Mouse (Mus musculus) forebrain, embryonic 11.5 days (tissue): ENCODE data around the gene Klf9. TPM values are rescaled to one million over a fixed set of nuclear protein-coding genes. Genes with fewer than 3 reads are reported as not detected.

Experiments
- ATAC-seq: fragments of 200-750 bp; cut with Nextera tagmentation; replicated peaks from 2 replicates; pipeline ENCODE4 v1.8.0; 2017; ENCODE audit warnings: moderate TSS enrichment; ENCODE audit not compliant: low FRiP score
- DNase-seq: peaks from one replicate; pipeline ENCODE4 v3.0.0-alpha.2; 2017; ENCODE audit warnings: low spot score
- H3K27ac ChIP-seq: fragments of 300-500 bp; sonication (generic); 2 replicates; pipeline ENCODE4 v1.5.1; 2014; ENCODE audit warnings: low read depth, low read length
- H3K27me3 ChIP-seq: fragments of 300-500 bp; sonication (generic); 2 replicates; pipeline ENCODE4 v1.6.1; 2014; ENCODE audit warnings: mild to moderate bottlenecking, low read length, mixed read lengths; ENCODE audit not compliant: control insufficient read depth, insufficient read depth
- H3K36me3 ChIP-seq: fragments of 300-500 bp; sonication (generic); 2 replicates; pipeline ENCODE4 v1.6.1; 2014; ENCODE audit warnings: mild to moderate bottlenecking, low read length, moderate library complexity, mixed read lengths; ENCODE audit not compliant: control insufficient read depth, insufficient read depth
- H3K4me1 ChIP-seq: fragments of 300-500 bp; sonication (generic); replicated peaks from 2 replicates; pipeline ENCODE4 v1.6.1; 2014; ENCODE audit warnings: low read length, mixed read lengths; ENCODE audit not compliant: control insufficient read depth, insufficient read depth
- H3K4me2 ChIP-seq: fragments of 300-500 bp; sonication (generic); 2 replicates; pipeline ENCODE4 v1.6.1; 2014; ENCODE audit warnings: low read depth, mild to moderate bottlenecking, low read length, moderate library complexity, mixed read lengths; ENCODE audit not compliant: severe bottlenecking
- H3K4me3 ChIP-seq: fragments of 300-500 bp; sonication (generic); 2 replicates; pipeline ENCODE4 v1.5.1; 2014; ENCODE audit warnings: low read depth, low read length
- H3K9ac ChIP-seq: fragments of 300-500 bp; sonication (generic); 2 replicates; pipeline ENCODE4 v1.6.1; 2014; ENCODE audit warnings: low read length
- H3K9me3 ChIP-seq: fragments of 300-500 bp; sonication (generic); 2 replicates; pipeline ENCODE4 v1.6.1; 2016; ENCODE audit warnings: low read length, mixed read lengths; ENCODE audit not compliant: control insufficient read depth
- WGBS: fragments of 180-500 bp; shearing (Covaris S2); extraction: QIAGEN DNeasy Blood & Tissue Kit; methylation state at CpG from one replicate; pipeline ENCODE4 v1.1.7; 2014; 5-methylcytosine and 5-hydroxymethylcytosine counted together
- polyA plus RNA-seq: library from polyadenylated mRNA; unstranded; fragments of >200 nt; fragmentation: Nextera tagmentation; extraction: Ambion mirVana; gene quantifications from 2 replicates; pipeline ENCODE4 v1.2.1, GENCODE M21; 2014

Klf9 gene
- polyA plus RNA-seq, 1 experiment from 2014 or later = 0.86 TPM

DNA sequence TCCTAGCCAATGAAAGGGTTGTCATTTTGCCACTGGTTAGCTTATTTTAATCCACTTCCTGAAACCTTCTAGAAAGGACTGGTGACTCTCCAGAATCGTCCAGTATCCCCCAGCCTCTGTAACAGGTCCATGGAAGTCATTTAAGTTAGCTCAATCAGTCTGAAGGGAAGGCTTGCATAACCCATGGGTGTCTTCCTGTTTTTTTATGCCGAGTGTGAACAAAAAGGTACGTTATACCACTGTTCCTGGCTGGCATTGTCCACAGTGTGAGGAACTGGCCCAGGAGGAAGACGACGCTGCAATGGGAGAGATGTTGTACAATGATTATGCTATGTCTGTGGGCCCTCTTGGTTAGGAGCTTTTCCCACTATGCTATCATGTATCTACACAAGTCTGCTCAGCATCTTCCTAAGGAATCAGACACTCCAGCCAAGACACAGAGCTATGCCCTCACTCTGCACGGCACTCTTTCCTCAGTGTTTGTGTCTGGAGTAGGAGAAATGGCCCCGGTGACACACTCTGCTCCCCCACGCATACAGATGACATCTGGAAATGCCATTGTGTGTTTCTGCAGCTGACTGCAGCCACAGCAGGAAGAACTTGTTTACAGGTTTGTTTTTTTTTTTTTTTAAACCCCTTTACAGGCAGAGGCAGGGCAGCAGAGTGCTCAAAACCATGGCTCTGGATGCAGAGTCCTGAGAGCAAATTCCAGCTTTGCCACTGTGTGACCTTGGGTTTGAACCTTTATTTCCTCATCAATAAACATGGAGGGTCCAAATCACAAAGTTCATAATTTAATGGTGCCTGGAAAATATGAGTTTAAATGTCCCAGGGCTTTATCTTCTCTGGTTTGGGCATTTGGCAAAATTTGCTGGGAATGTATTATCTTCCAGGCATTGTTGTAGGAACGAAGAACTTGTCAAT, 15.5 kb upstream of the Klf9 start:
- WGBS = 81% methylated on average over 9 of the region's 9 CpGs
- Histone ChIP-seq H3K4me2 (no peak overlapping the region), H3K36me3 (no peaks in the 10 kb centered on the region), H3K4me3 (no peak overlapping the region), H3K9ac (no peak overlapping the region), H3K27me3 (no peaks in the 10 kb centered on the region), H3K9me3 (no peaks in the 10 kb centered on the region), H3K4me1 (0 out of 2 replicates have a peak, but pooled peaks cover 2% of the 10 kb centered on the region), H3K27ac (no peak overlapping the region)
- no peak for ATAC-seq
- DNase-seq = no peak

DNA sequence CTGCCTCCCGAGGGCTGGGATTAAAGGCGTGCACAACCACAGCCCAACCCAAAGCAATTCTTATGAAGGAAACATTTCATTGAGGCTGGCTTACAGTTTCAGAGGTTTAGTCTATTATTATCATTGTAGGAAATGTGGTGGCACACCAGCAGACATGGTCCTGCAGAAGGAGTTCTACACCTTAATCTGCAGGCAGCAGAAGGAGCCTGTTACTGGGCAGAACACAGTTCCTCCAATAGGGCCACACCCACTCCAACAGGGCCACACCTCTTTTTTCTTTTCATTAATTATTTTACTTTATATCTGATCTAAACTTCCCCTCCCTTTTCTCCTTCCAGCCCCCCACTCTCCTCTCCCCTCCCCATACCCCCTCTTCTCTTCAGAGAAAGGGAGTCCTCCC, 11.1 kb upstream of the Klf9 start:
- DNase-seq (no peak), ATAC-seq (no peak)
- Histone ChIP-seq H3K27me3 (peaks cover 9% of the 10 kb centered on the region; the same call in 1 of the 2 replicates), H3K9ac (no peak overlapping the region), H3K36me3 (no peaks in the 10 kb centered on the region), H3K4me1 (peaks cover 3% of the 10 kb centered on the region; the same call in 1 of the 2 replicates), H3K4me2 (no peak overlapping the region), H3K27ac (no peak overlapping the region), H3K9me3 (no peaks in the 10 kb centered on the region), H3K4me3 (no peak overlapping the region)
- 95% methylated on average over 2 of the region's 2 CpGs for WGBS

DNA sequence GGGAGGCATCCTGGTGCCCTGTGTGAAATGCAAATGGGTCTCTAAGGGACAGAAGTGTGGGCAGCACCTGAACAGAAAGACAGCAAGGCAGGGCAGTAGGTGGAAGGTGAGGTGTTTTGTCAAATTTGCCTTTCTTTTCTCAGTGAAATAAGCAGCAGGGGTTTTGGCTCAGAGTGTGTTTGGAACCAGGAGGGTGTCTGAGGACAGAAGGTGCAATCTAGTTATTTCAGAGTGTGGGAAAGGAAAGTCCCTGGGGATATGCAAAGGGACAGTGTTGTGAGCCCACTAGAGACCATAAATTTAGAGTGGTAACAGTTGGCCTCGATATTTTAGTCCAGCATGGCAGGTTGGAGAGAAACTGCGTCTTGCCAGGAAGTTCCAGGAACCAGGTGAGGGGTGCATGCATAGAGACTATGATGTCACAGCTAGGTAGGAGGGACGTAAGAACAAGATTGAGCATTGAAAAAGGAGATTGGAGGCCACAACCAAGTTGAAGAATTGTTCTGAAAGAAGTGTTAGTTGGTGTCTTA, 8.9 kb upstream of the Klf9 start:
- Histone ChIP-seq H3K36me3 (no peaks in the 10 kb centered on the region), H3K4me1 (peaks cover 16% of the 10 kb centered on the region), H3K9me3 (no peaks in the 10 kb centered on the region), H3K4me3 (no peak overlapping the region), H3K4me2 (no peak overlapping the region), H3K27ac (no peak overlapping the region), H3K27me3 (peaks cover 21% of the 10 kb centered on the region), H3K9ac (no peak overlapping the region)
- DNase-seq (no peak), ATAC-seq (no peak)
- 63% methylated on average over 3 of the region's 3 CpGs for WGBS

DNA sequence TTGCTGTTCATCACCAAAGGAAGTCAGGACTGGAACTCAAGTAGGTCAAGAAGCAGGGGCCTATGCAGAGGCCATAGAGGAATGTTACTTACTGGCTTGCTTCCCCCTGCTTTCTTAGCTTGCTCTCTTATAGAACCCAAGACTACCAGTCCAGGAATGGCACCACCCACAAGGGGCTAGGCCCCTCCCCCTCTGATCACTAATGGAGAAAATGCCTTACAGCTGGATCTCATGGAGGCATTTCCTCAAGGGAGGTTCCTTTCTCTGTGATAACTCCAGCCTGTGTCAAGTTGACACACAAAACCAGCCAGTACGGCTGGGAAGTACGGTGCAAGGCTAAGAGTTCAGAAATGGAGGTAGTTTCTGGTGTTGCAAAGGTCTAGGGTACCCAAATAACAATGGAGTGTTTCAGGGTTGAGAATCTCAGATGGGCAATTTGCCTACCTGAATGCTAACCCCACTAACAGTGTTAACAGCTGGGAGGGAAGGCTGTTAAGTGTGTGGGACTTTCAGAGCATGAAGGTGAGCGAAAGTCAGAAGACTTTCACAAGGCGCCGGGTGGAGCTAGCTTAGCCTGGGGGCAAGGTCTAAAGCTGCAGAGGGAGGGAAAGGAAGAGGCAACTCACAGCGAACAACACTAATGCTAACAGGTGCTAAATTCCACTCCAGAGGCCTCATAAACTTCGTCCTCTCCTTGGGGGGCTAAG, 8.2 kb upstream of the Klf9 start:
- no peak overlapping the region for H3K4me3 ChIP-seq
- no peaks in the 10 kb centered on the region for H3K36me3 ChIP-seq
- no peaks in the 10 kb centered on the region for H3K9me3 ChIP-seq
- DNase-seq = no peak
- peaks cover 24% of the 10 kb centered on the region for H3K27me3 ChIP-seq
- no peak overlapping the region for H3K4me2 ChIP-seq
- no peak for ATAC-seq
- WGBS = 19% methylated on average over 7 of the region's 7 CpGs
- H3K9ac ChIP-seq = no peak overlapping the region
- peaks cover 16% of the 10 kb centered on the region for H3K4me1 ChIP-seq
- no peak overlapping the region for H3K27ac ChIP-seq

DNA sequence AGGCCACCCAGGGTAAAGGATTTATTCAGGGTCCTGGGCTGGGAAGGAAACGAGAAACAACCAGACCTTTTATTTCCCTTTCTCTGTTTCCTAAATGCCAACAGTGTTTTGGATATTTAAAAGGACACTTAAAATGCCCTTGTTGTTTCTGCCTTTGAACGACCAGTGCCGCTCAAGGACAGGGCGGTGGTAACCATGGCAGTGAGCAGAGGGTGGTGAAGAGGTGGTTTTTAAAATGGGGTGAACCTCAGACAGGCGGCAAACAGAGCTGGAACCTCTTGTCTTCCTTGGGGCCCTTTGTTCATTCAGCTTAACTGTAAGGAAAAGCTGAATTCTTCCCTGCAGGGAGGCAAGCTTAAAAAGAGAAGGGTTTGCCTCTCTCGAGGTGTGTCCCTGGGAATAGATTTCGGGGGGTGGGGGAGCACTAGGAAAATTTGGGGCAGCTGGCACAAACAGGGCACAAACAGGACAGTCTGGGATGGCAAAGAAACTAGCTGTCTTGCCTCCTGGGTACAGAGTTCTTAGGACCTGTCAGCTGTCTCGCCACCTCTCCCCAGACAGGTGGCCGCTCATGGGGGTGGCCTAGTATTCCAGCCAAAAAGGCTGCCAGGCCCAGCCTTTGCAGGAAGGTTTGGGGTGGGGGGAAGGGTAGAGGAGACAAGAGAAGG, 7.5 kb upstream of the Klf9 start:
- Histone ChIP-seq H3K4me3 (no peak overlapping the region; the same call in 1 of the 2 replicates), H3K36me3 (no peaks in the 10 kb centered on the region), H3K27me3 (peaks cover 24% of the 10 kb centered on the region)

DNA sequence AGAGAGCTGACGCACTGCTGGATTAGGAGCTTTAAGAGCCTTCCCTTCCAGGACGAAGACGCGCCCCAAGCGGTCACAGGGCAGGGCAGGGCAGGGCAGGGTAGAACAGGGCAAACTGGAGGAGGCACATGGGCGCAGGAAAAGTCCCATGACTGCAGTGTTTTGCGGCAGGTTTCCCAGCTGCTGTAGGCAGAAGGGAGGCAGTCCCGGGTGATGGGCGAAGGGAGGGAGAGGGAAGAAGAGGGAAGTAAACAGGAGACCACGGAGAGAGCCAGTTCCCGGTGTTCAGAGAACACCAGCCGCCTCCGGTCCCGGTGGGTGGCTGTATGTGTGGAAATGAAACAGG, 7.0 kb upstream of the Klf9 start:
- Histone ChIP-seq H3K4me1 (peaks cover 16% of the 10 kb centered on the region), H3K4me2 (peak overlapping the region; percentile 60), H3K36me3 (no peaks in the 10 kb centered on the region), H3K27ac (no peak overlapping the region), H3K9me3 (no peaks in the 10 kb centered on the region), H3K4me3 (peak overlapping the region; percentile 37; the same call in 1 of the 2 replicates), H3K9ac (no peak overlapping the region), H3K27me3 (peaks cover 24% of the 10 kb centered on the region)
- DNase-seq (peak; percentile 68), ATAC-seq (0 out of 2 replicates have a peak, but pooled peaks have one; percentile 18)
- WGBS = under 1% methylated on average over 14 of the region's 14 CpGs

More for the DNA sequence above, 7.5 kb upstream of the Klf9 start:
- Histone ChIP-seq H3K9ac (no peak overlapping the region), H3K4me1 (peaks cover 16% of the 10 kb centered on the region), H3K27ac (no peak overlapping the region), H3K9me3 (no peaks in the 10 kb centered on the region), H3K4me2 (peak overlapping the region; percentile 60)
- no peak for DNase-seq
- 0 out of 2 replicates have a peak, but pooled peaks have one; percentile 1 for ATAC-seq
- WGBS = 2% methylated on average over 9 of the region's 9 CpGs

DNA sequence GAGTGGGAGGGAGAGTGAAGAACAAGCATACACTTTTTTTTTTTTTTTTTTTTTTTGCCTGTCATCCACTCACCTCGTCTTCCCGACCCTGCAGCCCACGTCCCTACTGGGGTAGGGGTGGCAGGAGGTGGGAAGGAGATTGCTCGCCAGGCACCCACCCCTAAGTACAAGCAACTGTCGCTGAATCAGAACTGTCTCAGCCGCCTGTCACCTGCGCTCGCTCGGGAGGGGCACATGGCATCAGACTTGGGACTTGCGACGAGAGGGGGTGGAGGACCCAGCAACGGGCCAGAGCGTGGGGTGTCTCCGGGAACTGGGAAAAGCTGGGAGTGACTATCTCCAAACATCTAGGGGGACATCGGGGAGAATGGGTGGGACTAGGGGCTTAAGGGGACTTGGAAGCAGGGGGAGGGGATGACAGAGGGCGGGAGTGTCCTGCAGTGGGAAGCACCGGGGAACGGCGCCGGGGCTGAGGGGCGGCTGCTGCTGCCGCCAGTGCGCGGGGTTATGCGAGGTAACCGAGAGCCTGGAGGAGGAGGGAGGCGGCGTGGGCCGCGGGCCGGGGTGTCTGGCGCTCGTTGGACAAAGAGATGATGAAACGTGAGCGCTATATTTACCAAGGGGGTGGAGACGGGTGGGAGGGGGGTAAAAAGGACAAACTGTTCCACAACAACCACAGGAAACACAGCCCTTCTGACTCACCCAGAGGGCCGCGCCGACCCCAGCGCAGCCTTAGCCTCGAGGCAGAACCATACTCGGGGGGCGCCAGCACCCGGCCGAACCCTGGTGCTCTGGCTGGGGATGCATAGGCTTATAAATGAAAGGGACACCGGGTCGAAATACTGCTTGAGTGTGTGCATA, 6.4 kb upstream of the Klf9 start:
- H3K36me3 ChIP-seq = no peaks in the 10 kb centered on the region
- H3K4me3 ChIP-seq = peak overlapping the region; percentile 37
- no peak overlapping the region for H3K27ac ChIP-seq
- H3K4me1 ChIP-seq = peaks cover 16% of the 10 kb centered on the region
- ATAC-seq (peak; percentile 17), DNase-seq (peak; percentile 78)
- no peaks in the 10 kb centered on the region for H3K9me3 ChIP-seq
- peak overlapping the region; percentile 40 for H3K9ac ChIP-seq
- H3K27me3 ChIP-seq = peaks cover 24% of the 10 kb centered on the region
- WGBS = 1% methylated on average over 47 of the region's 47 CpGs
- H3K4me2 ChIP-seq = peak overlapping the region; percentile 60
